19 mouse cellular contexts compared by ENCODE assay signal in the genomic region with DNA sequence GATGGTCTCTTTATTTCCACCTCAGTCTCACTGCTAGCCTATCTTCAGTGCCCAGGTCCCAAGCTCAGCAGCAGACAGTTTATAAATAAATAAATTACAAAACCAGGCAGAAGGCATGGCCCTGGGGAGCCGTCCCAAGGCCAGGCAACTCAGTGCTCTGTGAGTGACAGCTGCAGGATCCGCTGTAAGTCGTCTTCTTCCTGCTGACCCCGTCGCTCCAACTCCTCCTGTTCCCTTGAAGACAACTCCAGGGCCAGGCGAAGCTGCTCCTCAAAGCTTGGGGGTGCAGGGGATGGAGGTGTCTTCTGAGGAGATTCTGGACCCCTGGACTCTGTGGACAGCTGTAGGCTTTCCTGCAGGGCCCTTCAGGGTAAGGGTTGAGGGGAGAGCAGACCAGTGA. TPM values are rescaled to one million over a fixed set of nuclear protein-coding genes. Genes with fewer than 3 reads are reported as not detected.
DNase-seq lines count a peak whose midpoint lies in the region.
"Had no signal": no experiment of that assay in that cellular context is flagged by ENCODE, and none has a peak within 500 bp of the region (broad histone marks: within the 10 kb centered on the region; RNA-seq: fewer than 3 reads in every experiment).

No protein-coding gene starts in this region.

- intact Hi-C loops in heart, postnatal 14 days (cut with DNase I) = no loop called here
- intact Hi-C loops in left cerebral cortex, postnatal 14 days (cut with DNase I) = no loop called here

- DNase-seq in cerebellum, adult 8-10 months = peak; percentile 24
- no peak for DNase-seq in cerebellum, postnatal 10 days
- DNase-seq in heart, adult 11 months = peak; percentile 83
- DNase-seq in heart, postnatal 14 days = no peak
- DNase-seq in adrenal gland, adult 8-10 months = peak; percentile 51
- peak; percentile 63 for DNase-seq in adrenal gland, postnatal 14 days
- DNase-seq in left cerebral cortex, postnatal 14 days (ENCODE audit: low spot score in 2 of 2) = no peak
- DNase-seq in frontal cortex, postnatal 25 days (ENCODE audit: low spot score in 2 of 2) = no peak
- DNase-seq: embryo, embryonic 11 days; gastrocnemius, adult 2 months; gastrocnemius, postnatal 36 days; heart, adult 18-20 months; heart, postnatal 10 days; kidney, adult 11 months; kidney, adult 9 months had no signal

RNA-seq across cellular contexts. Expression of a gene that starts 1.2 kb away (rescaled TPM):
- total RNA-seq in heart, postnatal 14 days (2021) = 1 to 10 TPM; 7.2 to 9.9 TPM
- 10 to 100 TPM; 30.8 to 55.1 (median 46.6) TPM for total RNA-seq in adrenal gland, adult 8-10 months (2022)
- total RNA-seq in adrenal gland, postnatal 14 days (2021) = 17.3 and 20.8 TPM in 2 replicates
- 10 to 100 TPM; 44.5 to 52.4 TPM for total RNA-seq in left cerebral cortex, postnatal 14 days (2021)

RNA-seq across cellular contexts. Expression of a gene that starts 12.8 kb away (rescaled TPM):
- total RNA-seq in heart, postnatal 14 days (2021) = 1 to 10 TPM; 1.0 to 1.4 TPM
- 10 to 100 TPM in 1 of 4 experiments, 1 to 10 TPM in 3; 4.3 to 10.6 (median 6.8) TPM for total RNA-seq in adrenal gland, adult 8-10 months (2022)
- 2.7 and 4.8 TPM in 2 replicates for total RNA-seq in adrenal gland, postnatal 14 days (2021)
- 10 to 100 TPM; 84.5 to 84.9 TPM for total RNA-seq in left cerebral cortex, postnatal 14 days (2021)

RNA-seq across cellular contexts. Expression of a gene that starts 35.8 kb away (rescaled TPM):
- 10 to 100 TPM; 54.1 to 59.4 TPM for total RNA-seq in heart, postnatal 14 days (2021)
- 10 to 100 TPM; 42.3 to 71.6 (median 53.0) TPM for total RNA-seq in adrenal gland, adult 8-10 months (2022)
- total RNA-seq in adrenal gland, postnatal 14 days (2021) = 45.2 and 74.4 TPM in 2 replicates
- total RNA-seq in left cerebral cortex, postnatal 14 days (2021) = 100 to 1,000 TPM; 165 to 173 TPM

RNA-seq across cellular contexts. Expression of a gene that starts 38.5 kb away (rescaled TPM):
- 10 to 100 TPM in 1 of 2 experiments, 1 to 10 TPM in 1; 9.5 to 10.8 TPM for total RNA-seq in heart, postnatal 14 days (2021)
- total RNA-seq in adrenal gland, adult 8-10 months (2022) = 10 to 100 TPM; 39.0 to 53.5 (median 52.4) TPM
- 43.3 and 57.9 TPM in 2 replicates for total RNA-seq in adrenal gland, postnatal 14 days (2021)
- total RNA-seq in left cerebral cortex, postnatal 14 days (2021) = 10 to 100 TPM; 16.2 to 16.9 TPM

RNA-seq across cellular contexts. Expression of a gene that starts 56.0 kb away (rescaled TPM):
- not detected for total RNA-seq in heart, postnatal 14 days (2021)
- total RNA-seq in adrenal gland, adult 8-10 months (2022) = not detected
- total RNA-seq in adrenal gland, postnatal 14 days (2021) = not detected in 2 replicates
- not detected for total RNA-seq in left cerebral cortex, postnatal 14 days (2021)
- total RNA-seq: common myeloid progenitor, adult 5-6 weeks; ES-E14; gastrocnemius, adult 2 months; gastrocnemius, postnatal 36 days; heart, adult 18-20 months; heart, postnatal 10 days; hematopoietic stem cell, adult 5-6 weeks; hindbrain, postnatal 0 days had no signal

Comparison
In these comparisons a context has a peak if more than half of its experiments do, and no peak if none do; other contexts are left out.
1. DNase-seq: peak in cerebellum, adult 8-10 months (single experiment), heart, adult 11 months (single experiment), adrenal gland, adult 8-10 months (single experiment) and adrenal gland, postnatal 14 days (single experiment); none in cerebellum, postnatal 10 days (0 of 2), heart, postnatal 14 days (0 of 2), left cerebral cortex, postnatal 14 days (0 of 2) and frontal cortex, postnatal 25 days (0 of 2).
2. RNA of a gene that starts 12.8 kb away (total RNA-seq): 84.5 to 84.9 TPM in left cerebral cortex, postnatal 14 days; 4.3 to 10.6 TPM in adrenal gland, adult 8-10 months, 2.7 to 4.8 TPM in adrenal gland, postnatal 14 days and 1.0 to 1.4 TPM in heart, postnatal 14 days; every median in the first group is over 4 times any median in the second.